Mouse (Mus musculus): ENCODE measurements around the gene Tnfsf14. TPM values are rescaled to one million over a fixed set of nuclear protein-coding genes. Genes with fewer than 3 reads are reported as not detected.

Tnfsf14 gene
- 0.08 and 0.15 TPM in 2 replicates for polyA plus RNA-seq (2015; fragmentation: Nextera tagmentation; extraction: Ambion mirVana)

DNA sequence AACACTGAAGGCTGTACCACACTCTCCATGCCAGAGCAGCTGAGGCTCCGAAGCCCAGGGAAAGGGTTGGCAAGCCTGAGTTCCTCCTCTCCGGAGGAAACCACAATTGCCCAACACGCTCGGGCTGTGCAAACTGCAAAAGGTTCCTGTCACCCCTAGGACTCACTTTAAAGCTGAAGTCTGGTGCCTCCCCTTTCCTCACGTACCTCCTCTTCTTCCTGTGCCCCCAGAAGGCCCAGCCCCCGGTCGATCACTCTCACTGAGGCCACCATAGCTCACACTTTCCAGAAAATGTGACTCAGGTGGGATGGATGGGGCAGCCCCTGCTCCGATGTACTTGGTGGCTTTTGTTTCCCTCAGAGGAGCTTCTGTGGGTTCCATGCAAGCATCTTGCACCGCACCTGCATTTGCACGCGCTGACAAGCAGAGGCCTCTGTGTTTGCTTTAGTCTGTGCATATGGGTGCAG is at the start of gene Tnfsf14:
Gene Tnfsf14, minus strand, starts transcription at position 137 of the 467 bp plus-strand sequence.
- WGBS, result 73% methylated on average over 11 of the region's 11 CpGs

DNA sequence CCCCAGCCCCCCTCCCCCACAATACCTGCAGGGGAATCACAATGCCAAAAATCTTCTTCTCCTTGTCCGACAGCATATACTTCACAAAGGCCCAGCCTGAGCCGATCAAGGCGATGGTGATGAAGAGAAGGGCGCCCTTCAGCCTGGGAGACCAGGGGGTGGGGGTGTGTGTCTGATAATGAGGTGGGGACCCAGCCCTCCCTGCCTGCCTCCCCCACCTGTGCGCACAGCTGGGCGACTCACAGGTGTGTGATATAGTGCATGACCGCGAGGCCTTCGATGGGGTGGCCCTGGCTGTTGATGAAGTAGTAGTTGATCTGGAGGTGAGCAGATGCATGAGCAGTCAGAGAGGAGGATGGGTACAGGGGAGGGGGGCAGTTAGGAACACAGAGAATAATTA is 43.2 kb upstream of the Tnfsf14 start:
- no peak overlapping the region for H3K27ac ChIP-seq
- 0 out of 2 replicates have a peak, but pooled peaks have one; percentile 30 for ATAC-seq (ENCODE audit: insufficient number of reproducible peaks, low FRiP score, low TSS enrichment, low read depth)
- H3K27me3 ChIP-seq, result no peaks in the 10 kb centered on the region
- no peak overlapping the region for H3K4me2 ChIP-seq
- no peak overlapping the region for H3K4me3 ChIP-seq
- H3K36me3 ChIP-seq, result peaks cover 51% of the 10 kb centered on the region
- H3K9ac ChIP-seq, result no peak overlapping the region
- H3K4me1 ChIP-seq, result no peaks in the 10 kb centered on the region
- H3K9me3 ChIP-seq, result no peaks in the 10 kb centered on the region
- 94% methylated on average over 9 of the region's 9 CpGs for WGBS

More for the DNA sequence above, at the start of gene Tnfsf14:
- Histone ChIP-seq H3K4me2 (no peak within 1 kb of the TSS), H3K27ac (no peak within 1 kb of the TSS), H3K36me3 (no peaks in the 10 kb centered on the region), H3K9ac (no peak within 1 kb of the TSS), H3K4me3 (no peak within 1 kb of the TSS), H3K27me3 (0 out of 2 replicates have a peak, but pooled peaks cover 2% of the 10 kb centered on the region), H3K4me1 (no peaks in the 10 kb centered on the region), H3K9me3 (no peaks in the 10 kb centered on the region)
- ATAC-seq (ENCODE audit: insufficient number of reproducible peaks, low FRiP score, low TSS enrichment, low read depth), result no peak

DNA sequence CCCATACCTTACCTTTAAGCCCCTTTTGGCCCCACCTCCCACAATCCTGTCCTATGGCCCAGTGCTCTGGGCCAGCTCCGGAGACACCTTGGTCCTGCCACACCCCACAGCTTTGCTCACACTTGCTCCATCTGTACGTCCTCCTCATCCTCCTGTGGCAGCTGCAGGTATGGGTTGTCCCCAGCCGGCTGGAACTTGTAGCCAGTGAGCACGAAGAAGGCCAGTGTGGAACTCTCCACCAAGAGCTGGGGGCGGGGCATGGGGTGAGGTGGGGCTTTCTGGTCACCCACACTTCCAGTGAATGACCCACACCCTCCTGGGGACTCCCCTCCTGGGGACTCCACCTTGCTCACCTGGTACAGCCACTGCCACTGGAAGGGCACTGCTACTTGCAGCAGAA is 41.8 kb upstream of the Tnfsf14 start:
- no peak overlapping the region for H3K27ac ChIP-seq
- no peak overlapping the region for H3K4me2 ChIP-seq
- H3K27me3 ChIP-seq, result no peaks in the 10 kb centered on the region
- WGBS, result 94% methylated on average over 5 of the region's 5 CpGs
- H3K9me3 ChIP-seq, result no peaks in the 10 kb centered on the region
- ATAC-seq (ENCODE audit: insufficient number of reproducible peaks, low FRiP score, low TSS enrichment, low read depth), result no peak
- H3K9ac ChIP-seq, result no peak overlapping the region
- no peaks in the 10 kb centered on the region for H3K4me1 ChIP-seq
- no peak overlapping the region for H3K4me3 ChIP-seq
- peaks cover 43% of the 10 kb centered on the region for H3K36me3 ChIP-seq

DNA sequence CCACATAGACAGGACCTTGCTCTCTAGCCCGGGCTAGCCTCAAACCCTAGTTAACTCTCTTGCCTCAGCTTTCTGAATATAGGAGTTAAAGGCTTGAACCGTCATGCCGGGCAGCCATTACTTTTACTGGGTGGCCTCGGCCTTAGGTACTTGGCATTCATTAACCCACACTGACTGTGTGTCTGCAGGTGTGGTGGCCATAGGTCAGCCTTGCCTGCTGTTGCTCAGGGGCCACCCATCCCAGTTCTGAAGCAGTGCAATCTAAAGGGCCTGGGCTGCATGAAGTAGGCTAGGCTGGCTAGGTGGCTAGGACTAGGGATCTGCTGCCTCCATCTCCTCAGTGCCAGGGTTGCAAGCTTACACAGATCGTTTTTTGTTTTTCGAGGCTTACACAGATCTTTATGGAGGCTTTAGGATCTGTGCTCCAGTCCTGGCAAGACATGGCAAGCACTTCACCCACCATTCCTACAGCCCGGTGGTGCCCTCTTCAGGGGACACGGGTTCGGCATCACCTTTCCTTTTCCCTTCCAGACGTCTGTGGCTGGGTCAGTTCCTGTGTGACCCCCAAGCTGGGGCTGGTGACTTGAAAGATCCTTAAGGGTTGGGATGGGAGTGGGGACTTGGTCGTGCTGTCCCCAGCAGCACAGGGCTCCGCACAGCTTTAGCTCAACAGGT is 40.4 kb upstream of the Tnfsf14 start:
- Histone ChIP-seq H3K36me3 (peaks cover 43% of the 10 kb centered on the region), H3K27ac (no peak overlapping the region), H3K9ac (no peak overlapping the region), H3K4me1 (no peaks in the 10 kb centered on the region), H3K4me3 (no peak overlapping the region), H3K27me3 (no peaks in the 10 kb centered on the region), H3K9me3 (no peaks in the 10 kb centered on the region), H3K4me2 (no peak overlapping the region)
- 77% methylated on average over 12 of the region's 12 CpGs for WGBS
- no peak for ATAC-seq (ENCODE audit: insufficient number of reproducible peaks, low FRiP score, low TSS enrichment, low read depth)

DNA sequence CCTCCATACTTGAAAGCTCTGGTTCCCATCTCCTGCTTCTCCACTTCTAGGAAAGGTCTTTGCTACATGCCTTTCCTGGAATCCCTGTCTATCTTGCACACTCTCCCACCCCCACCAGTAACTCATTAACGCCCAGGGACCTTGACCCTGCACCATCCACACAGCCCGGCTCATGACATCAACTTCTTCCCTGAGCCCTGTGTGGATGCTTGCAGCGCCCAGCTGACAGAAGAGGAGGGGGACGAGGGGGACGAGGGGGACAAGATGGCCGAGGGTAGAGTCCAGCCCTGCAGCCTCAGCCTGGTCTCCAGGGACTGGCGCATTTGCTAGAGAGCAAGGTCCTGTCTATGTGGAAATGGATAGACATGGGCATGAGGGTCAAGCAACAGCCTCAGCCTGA is 39.1 kb upstream of the Tnfsf14 start:
- Histone ChIP-seq H3K27ac (no peak overlapping the region), H3K9me3 (no peaks in the 10 kb centered on the region), H3K36me3 (peaks cover 38% of the 10 kb centered on the region), H3K4me3 (no peak overlapping the region), H3K4me2 (no peak overlapping the region), H3K4me1 (no peaks in the 10 kb centered on the region), H3K9ac (no peak overlapping the region), H3K27me3 (no peaks in the 10 kb centered on the region)
- no peak for ATAC-seq (ENCODE audit: insufficient number of reproducible peaks, low FRiP score, low TSS enrichment, low read depth)
- 52% methylated on average over 7 of the region's 7 CpGs for WGBS

DNA sequence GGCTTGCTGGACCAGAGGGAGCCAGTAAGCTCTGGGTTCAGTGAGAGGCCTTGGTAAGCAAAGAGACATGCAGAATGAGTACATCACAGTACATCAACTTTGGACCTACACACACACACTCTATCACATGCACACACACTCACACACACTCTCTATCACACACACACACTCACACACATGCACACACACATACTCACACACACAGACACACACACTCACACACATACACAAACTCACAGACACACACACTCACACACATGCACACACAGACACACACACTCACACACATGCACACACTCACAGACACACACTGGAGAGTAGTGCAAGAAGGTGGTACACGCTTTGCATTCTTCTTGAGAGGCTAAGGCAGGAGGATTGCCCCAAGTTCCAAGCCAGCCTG is 38.2 kb upstream of the Tnfsf14 start:
- H3K4me2 ChIP-seq, result no peak overlapping the region
- H3K27me3 ChIP-seq, result no peaks in the 10 kb centered on the region
- no peak for ATAC-seq (ENCODE audit: insufficient number of reproducible peaks, low FRiP score, low TSS enrichment, low read depth)
- no peak overlapping the region for H3K9ac ChIP-seq
- 90% methylated on average over 1 of the region's 1 CpGs for WGBS
- H3K4me1 ChIP-seq, result no peaks in the 10 kb centered on the region
- no peak overlapping the region for H3K27ac ChIP-seq
- peaks cover 30% of the 10 kb centered on the region for H3K36me3 ChIP-seq
- no peak overlapping the region for H3K4me3 ChIP-seq
- no peaks in the 10 kb centered on the region for H3K9me3 ChIP-seq

DNA sequence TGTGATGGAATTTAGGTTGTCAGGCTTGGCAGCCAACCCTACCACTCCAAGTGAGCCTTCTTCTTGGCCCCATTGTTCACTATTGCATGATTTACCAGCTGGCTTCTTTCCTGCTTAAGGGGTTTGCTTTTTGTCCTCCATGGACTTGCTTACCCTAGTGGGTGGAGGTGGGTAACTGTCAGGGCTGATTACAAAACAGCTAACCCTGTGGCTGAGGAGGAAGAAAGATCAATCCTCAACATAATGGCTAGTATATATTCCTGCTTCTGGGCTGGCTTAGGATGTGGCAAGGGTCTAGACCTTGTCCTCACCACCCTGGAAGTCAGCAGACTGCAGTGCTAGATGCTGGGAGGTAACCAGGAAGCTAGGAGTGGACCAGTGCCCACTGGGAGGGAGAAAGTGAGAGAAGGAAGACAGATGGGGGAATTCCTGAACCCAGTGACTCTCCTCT is 37.4 kb upstream of the Tnfsf14 start:
- H3K4me2 ChIP-seq, result no peak overlapping the region
- no peaks in the 10 kb centered on the region for H3K27me3 ChIP-seq
- no peaks in the 10 kb centered on the region for H3K4me1 ChIP-seq
- H3K36me3 ChIP-seq, result peaks cover 21% of the 10 kb centered on the region
- no peak for ATAC-seq (ENCODE audit: insufficient number of reproducible peaks, low FRiP score, low TSS enrichment, low read depth)
- H3K4me3 ChIP-seq, result no peak overlapping the region
- no peak overlapping the region for H3K9ac ChIP-seq
- no peaks in the 10 kb centered on the region for H3K9me3 ChIP-seq
- H3K27ac ChIP-seq, result no peak overlapping the region

DNA sequence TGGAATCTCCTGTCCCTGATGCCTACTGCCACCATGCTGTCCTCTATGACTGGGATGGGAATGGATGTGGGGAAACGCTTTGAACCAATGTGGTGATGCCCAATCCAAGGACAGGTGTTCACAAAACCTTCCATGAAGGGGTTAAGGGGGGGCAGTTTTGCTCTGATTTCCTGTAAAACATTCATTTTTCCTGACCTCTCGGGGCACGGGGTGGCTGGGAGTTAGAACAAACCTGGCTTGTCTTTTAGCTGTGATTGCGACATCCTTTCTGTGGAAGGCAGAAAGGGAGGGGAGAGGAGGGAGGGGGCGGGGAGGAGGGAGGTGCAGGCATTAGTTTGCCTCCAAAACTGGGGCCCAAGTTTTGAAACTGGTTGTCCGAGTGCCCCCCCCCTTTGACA is 36.8 kb upstream of the Tnfsf14 start:
- Histone ChIP-seq H3K27me3 (no peaks in the 10 kb centered on the region), H3K4me1 (no peaks in the 10 kb centered on the region), H3K36me3 (peaks cover 15% of the 10 kb centered on the region), H3K9ac (no peak overlapping the region), H3K27ac (no peak overlapping the region), H3K9me3 (no peaks in the 10 kb centered on the region), H3K4me3 (no peak overlapping the region), H3K4me2 (no peak overlapping the region)
- ATAC-seq (ENCODE audit: insufficient number of reproducible peaks, low FRiP score, low TSS enrichment, low read depth), result no peak
- 44% methylated on average over 6 of the region's 6 CpGs for WGBS

DNA sequence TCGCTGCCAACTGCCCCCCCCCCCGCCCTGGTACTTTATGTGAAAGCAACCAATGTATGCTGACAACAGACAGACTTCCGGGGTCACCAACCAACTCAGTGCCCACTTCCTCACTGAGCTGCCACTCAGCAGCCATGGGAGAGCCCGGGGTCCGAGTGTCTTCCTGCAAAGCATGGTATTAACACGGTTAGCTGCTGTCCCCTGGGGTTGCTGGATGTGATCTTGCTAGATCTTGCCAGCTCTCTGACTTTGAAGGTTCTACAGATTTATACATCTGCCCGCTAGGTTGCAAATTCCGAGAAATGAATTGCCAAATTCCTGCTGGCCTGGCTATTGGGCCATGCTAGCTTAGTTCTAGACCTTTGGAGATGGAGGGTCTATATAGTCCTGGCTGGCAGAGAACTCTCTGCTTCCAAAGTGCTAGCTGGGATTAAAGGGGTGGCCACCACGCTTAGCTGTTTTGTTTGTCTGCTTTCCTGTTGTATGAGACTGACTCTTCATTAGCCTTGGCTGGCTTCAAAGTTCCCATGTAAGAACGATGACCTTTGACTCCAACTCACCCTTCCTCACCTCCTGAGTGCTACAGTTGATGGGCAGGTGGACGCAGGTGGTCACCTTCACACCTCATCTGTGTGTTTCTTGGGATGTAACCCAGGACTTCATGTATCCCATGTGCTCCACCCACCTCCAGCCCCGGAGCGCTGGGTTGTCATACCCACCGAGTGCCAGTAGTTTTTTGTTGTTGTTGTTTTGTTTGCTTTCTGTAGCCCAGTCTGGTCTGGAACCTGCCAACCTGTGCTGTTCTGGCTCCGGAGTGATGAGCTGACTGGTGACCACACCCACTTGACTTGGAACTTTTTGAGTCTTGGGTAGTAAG is 36.1 kb upstream of the Tnfsf14 start:
- WGBS, result 76% methylated on average over 15 of the region's 15 CpGs
- no peak overlapping the region for H3K9ac ChIP-seq
- H3K36me3 ChIP-seq, result peaks cover 10% of the 10 kb centered on the region
- H3K4me3 ChIP-seq, result no peak overlapping the region
- H3K4me1 ChIP-seq, result no peaks in the 10 kb centered on the region
- ATAC-seq (ENCODE audit: insufficient number of reproducible peaks, low FRiP score, low TSS enrichment, low read depth), result no peak
- H3K27me3 ChIP-seq, result 0 out of 2 replicates have a peak, but pooled peaks cover 6% of the 10 kb centered on the region
- H3K4me2 ChIP-seq, result no peak overlapping the region
- no peaks in the 10 kb centered on the region for H3K9me3 ChIP-seq
- H3K27ac ChIP-seq, result no peak overlapping the region

DNA sequence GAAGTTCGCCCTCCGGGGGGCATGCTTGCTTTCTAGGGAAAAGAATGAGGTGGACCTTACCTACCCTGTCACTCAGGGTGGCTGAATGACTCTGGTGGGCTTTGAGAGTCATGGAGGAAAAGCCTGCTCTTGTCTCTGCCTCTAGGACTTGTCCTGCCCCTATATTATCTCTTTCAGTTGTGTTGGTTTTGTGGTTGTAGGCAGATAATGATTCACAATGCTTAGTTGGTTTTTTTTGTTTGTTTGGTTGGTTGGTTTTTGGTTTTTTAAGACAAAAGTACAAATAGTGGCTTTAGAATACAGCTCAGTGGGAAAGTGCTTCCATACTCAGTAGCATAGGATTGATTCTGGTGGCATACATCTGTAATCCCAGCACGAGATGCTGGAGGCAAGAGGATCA is 34.9 kb upstream of the Tnfsf14 start:
- Histone ChIP-seq H3K4me3 (no peak overlapping the region), H3K4me1 (no peaks in the 10 kb centered on the region), H3K36me3 (no peaks in the 10 kb centered on the region; the same call in 1 of the 2 replicates), H3K9me3 (no peaks in the 10 kb centered on the region), H3K27me3 (peaks cover 12% of the 10 kb centered on the region; the same call in 1 of the 2 replicates), H3K4me2 (no peak overlapping the region), H3K9ac (no peak overlapping the region), H3K27ac (no peak overlapping the region)
- ATAC-seq (ENCODE audit: insufficient number of reproducible peaks, low FRiP score, low TSS enrichment, low read depth), result no peak
- 84% methylated on average over 3 of the region's 3 CpGs for WGBS

DNA sequence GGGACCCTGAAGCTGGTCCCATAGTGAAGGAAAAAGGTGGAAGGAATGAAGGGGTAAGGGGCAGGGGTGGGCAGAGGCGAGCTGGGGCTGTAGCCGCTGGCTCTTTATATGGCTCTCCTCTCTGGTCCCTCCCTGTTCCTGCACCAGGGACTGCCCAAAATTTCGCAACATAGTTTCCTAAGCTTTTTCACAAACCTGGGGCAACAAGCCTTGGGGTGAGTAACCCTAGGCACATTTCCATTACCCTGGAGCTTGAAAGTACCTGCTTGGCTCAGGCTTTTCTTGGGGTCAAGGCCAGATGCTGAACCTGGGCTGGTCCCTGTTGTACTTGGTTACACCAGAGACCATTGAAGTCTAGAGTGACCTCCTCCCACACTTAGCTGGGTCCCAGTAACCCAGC is 34.0 kb upstream of the Tnfsf14 start, which contains the start of gene C3:
Gene C3, minus strand, starts transcription at position 123 of the 400 bp plus-strand sequence.
- Histone ChIP-seq H3K9me3 (no peaks in the 10 kb centered on the region), H3K4me2 (no peak within 1 kb of the TSS), H3K9ac (no peak within 1 kb of the TSS), H3K4me3 (no peak within 1 kb of the TSS), H3K4me1 (no peaks in the 10 kb centered on the region), H3K27me3 (peaks cover 19% of the 10 kb centered on the region), H3K36me3 (no peaks in the 10 kb centered on the region), H3K27ac (no peak within 1 kb of the TSS)
- WGBS, result 73% methylated on average over 3 of the region's 3 CpGs
- no peak for ATAC-seq (ENCODE audit: insufficient number of reproducible peaks, low FRiP score, low TSS enrichment, low read depth)

DNA sequence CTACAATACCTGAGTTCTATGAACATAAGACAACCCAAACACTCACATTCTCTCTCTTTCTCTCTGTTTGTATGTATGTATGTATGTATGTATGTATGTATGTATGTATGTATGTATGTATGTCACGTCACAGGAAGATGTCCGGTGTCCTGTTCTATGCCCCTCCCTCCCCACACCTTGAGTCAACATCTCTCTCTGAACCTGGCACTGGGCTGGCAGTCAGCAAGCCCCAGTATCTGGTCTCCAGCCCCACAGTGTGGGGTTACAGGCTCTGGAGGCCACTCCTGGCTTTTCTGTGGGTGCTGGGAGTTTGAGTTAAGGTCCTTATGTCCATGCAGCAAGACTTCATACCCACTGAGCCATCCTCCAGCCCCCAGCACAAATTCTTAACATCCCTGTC is 33.5 kb upstream of the Tnfsf14 start:
- H3K9me3 ChIP-seq, result no peaks in the 10 kb centered on the region
- H3K27me3 ChIP-seq, result peaks cover 23% of the 10 kb centered on the region
- H3K27ac ChIP-seq, result no peak overlapping the region
- H3K9ac ChIP-seq, result no peak overlapping the region
- ATAC-seq (ENCODE audit: insufficient number of reproducible peaks, low FRiP score, low TSS enrichment, low read depth), result no peak
- no peak overlapping the region for H3K4me2 ChIP-seq
- no peaks in the 10 kb centered on the region for H3K4me1 ChIP-seq
- WGBS, result 91% methylated on average over 2 of the region's 2 CpGs
- no peak overlapping the region for H3K4me3 ChIP-seq
- no peaks in the 10 kb centered on the region for H3K36me3 ChIP-seq

Measured in limb, embryonic 15.5 days (tissue).